Mouse (Mus musculus): ENCODE results near the gene Il20rb. TPM values are rescaled to one million over a fixed set of nuclear protein-coding genes. Genes with fewer than 3 reads are reported as not detected.

Gene Il20rb
- polyA plus RNA-seq, 1 experiment from 2014 or later, result 0.58 TPM

GRCm38 (mm10) chr9:100466743-100467142 lies 19.8 kb downstream of the Il20rb start:
- Histone ChIP-seq H3K36me3 (ENCODE audit: control insufficient read depth, insufficient read depth, low read length) (no peaks in the 10 kb centered on the region), H3K4me1 (ENCODE audit: control insufficient read depth, insufficient read depth, low read length) (no peaks in the 10 kb centered on the region), H3K4me2 (ENCODE audit: low read depth) (no peak overlapping the region), H3K27ac (ENCODE audit: low read depth, low read length) (no peak overlapping the region), H3K9ac (ENCODE audit: low read length) (no peak overlapping the region), H3K9me3 (ENCODE audit: control insufficient read depth, low read length) (no peaks in the 10 kb centered on the region), H3K4me3 (ENCODE audit: low read depth, low read length) (no peak overlapping the region), H3K27me3 (ENCODE audit: control insufficient read depth, insufficient read depth, low read length) (no peaks in the 10 kb centered on the region)
- WGBS, result 83% methylated on average over 3 of the region's 3 CpGs
- DNase-seq (ENCODE audit: low spot score) (no peak), ATAC-seq (ENCODE audit: insufficient read depth, low FRiP score, low TSS enrichment) (no peak)

- ATAC-seq (ENCODE audit: insufficient read depth, low FRiP score, low TSS enrichment), result no peak
- Histone ChIP-seq H3K36me3 (ENCODE audit: control insufficient read depth, insufficient read depth, low read length) (no peaks in the 10 kb centered on the region), H3K9me3 (ENCODE audit: control insufficient read depth, low read length) (no peaks in the 10 kb centered on the region), H3K27ac (ENCODE audit: low read depth, low read length) (no peak overlapping the region), H3K4me1 (ENCODE audit: control insufficient read depth, insufficient read depth, low read length) (no peaks in the 10 kb centered on the region), H3K4me2 (ENCODE audit: low read depth) (no peak overlapping the region), H3K4me3 (ENCODE audit: low read depth, low read length) (no peak overlapping the region), H3K27me3 (ENCODE audit: control insufficient read depth, insufficient read depth, low read length) (no peaks in the 10 kb centered on the region), H3K9ac (ENCODE audit: low read length) (no peak overlapping the region)
- 90% methylated on average over 9 of the region's 9 CpGs for WGBS
- DNase-seq (ENCODE audit: low spot score), result no peak
Observed at GRCm38 (mm10) chr9:100465988-100466387, 20.6 kb downstream of the Il20rb start.

- DNase-seq (ENCODE audit: low spot score), result no peak
- Histone ChIP-seq H3K27ac (ENCODE audit: low read depth, low read length) (no peak overlapping the region), H3K4me1 (ENCODE audit: control insufficient read depth, insufficient read depth, low read length) (no peaks in the 10 kb centered on the region), H3K4me3 (ENCODE audit: low read depth, low read length) (no peak overlapping the region), H3K27me3 (ENCODE audit: control insufficient read depth, insufficient read depth, low read length) (no peaks in the 10 kb centered on the region), H3K36me3 (ENCODE audit: control insufficient read depth, insufficient read depth, low read length) (no peaks in the 10 kb centered on the region), H3K9ac (ENCODE audit: low read length) (no peak overlapping the region), H3K4me2 (ENCODE audit: low read depth) (no peak overlapping the region), H3K9me3 (ENCODE audit: control insufficient read depth, low read length) (no peaks in the 10 kb centered on the region)
- no peak for ATAC-seq (ENCODE audit: insufficient read depth, low FRiP score, low TSS enrichment)
- WGBS, result 97% methylated on average over 5 of the region's 5 CpGs
Observed at GRCm38 (mm10) chr9:100465380-100465779, 21.2 kb downstream of the Il20rb start.

GRCm38 (mm10) chr9:100463771-100464170 lies 22.8 kb downstream of the Il20rb start:
- WGBS, result 77% methylated on average over 2 of the region's 2 CpGs
- ATAC-seq (ENCODE audit: insufficient read depth, low FRiP score, low TSS enrichment), result no peak
- H3K4me1 ChIP-seq (ENCODE audit: control insufficient read depth, insufficient read depth, low read length), result no peaks in the 10 kb centered on the region
- no peaks in the 10 kb centered on the region for H3K27me3 ChIP-seq (ENCODE audit: control insufficient read depth, insufficient read depth, low read length)
- H3K27ac ChIP-seq (ENCODE audit: low read depth, low read length), result no peak overlapping the region
- DNase-seq (ENCODE audit: low spot score), result no peak
- H3K4me2 ChIP-seq (ENCODE audit: low read depth), result no peak overlapping the region
- H3K36me3 ChIP-seq (ENCODE audit: control insufficient read depth, insufficient read depth, low read length), result no peaks in the 10 kb centered on the region; the same call in 1 of the 2 replicates
- H3K4me3 ChIP-seq (ENCODE audit: low read depth, low read length), result no peak overlapping the region
- H3K9ac ChIP-seq (ENCODE audit: low read length), result no peak overlapping the region
- H3K9me3 ChIP-seq (ENCODE audit: control insufficient read depth, low read length), result no peaks in the 10 kb centered on the region

GRCm38 (mm10) chr9:100462098-100462497 lies 24.5 kb downstream of the Il20rb start:
- Histone ChIP-seq H3K4me1 (ENCODE audit: control insufficient read depth, insufficient read depth, low read length) (no peaks in the 10 kb centered on the region), H3K9ac (ENCODE audit: low read length) (no peak overlapping the region), H3K27ac (ENCODE audit: low read depth, low read length) (no peak overlapping the region), H3K27me3 (ENCODE audit: control insufficient read depth, insufficient read depth, low read length) (no peaks in the 10 kb centered on the region), H3K9me3 (ENCODE audit: control insufficient read depth, low read length) (no peaks in the 10 kb centered on the region), H3K36me3 (ENCODE audit: control insufficient read depth, insufficient read depth, low read length) (no peaks in the 10 kb centered on the region; the same call in 1 of the 2 replicates), H3K4me2 (ENCODE audit: low read depth) (no peak overlapping the region), H3K4me3 (ENCODE audit: low read depth, low read length) (no peak overlapping the region)
- WGBS, result 94% methylated on average over 4 of the region's 4 CpGs
- ATAC-seq (ENCODE audit: insufficient read depth, low FRiP score, low TSS enrichment) (no peak), DNase-seq (ENCODE audit: low spot score) (no peak)

- Histone ChIP-seq H3K36me3 (ENCODE audit: control insufficient read depth, insufficient read depth, low read length) (no peaks in the 10 kb centered on the region; the same call in 1 of the 2 replicates), H3K27ac (ENCODE audit: low read depth, low read length) (no peak overlapping the region), H3K4me1 (ENCODE audit: control insufficient read depth, insufficient read depth, low read length) (no peaks in the 10 kb centered on the region), H3K4me2 (ENCODE audit: low read depth) (no peak overlapping the region), H3K9me3 (ENCODE audit: control insufficient read depth, low read length) (no peaks in the 10 kb centered on the region), H3K27me3 (ENCODE audit: control insufficient read depth, insufficient read depth, low read length) (no peaks in the 10 kb centered on the region), H3K4me3 (ENCODE audit: low read depth, low read length) (no peak overlapping the region), H3K9ac (ENCODE audit: low read length) (no peak overlapping the region)
- WGBS, result 89% methylated on average over 9 of the region's 9 CpGs
- ATAC-seq (ENCODE audit: insufficient read depth, low FRiP score, low TSS enrichment), result no peak
- DNase-seq (ENCODE audit: low spot score), result no peak
Observed at GRCm38 (mm10) chr9:100461671-100462070, 24.9 kb downstream of the Il20rb start.

- no peaks in the 10 kb centered on the region for H3K27me3 ChIP-seq (ENCODE audit: control insufficient read depth, insufficient read depth, low read length)
- 94% methylated on average over 9 of the region's 9 CpGs for WGBS
- no peaks in the 10 kb centered on the region for H3K9me3 ChIP-seq (ENCODE audit: control insufficient read depth, low read length)
- H3K36me3 ChIP-seq (ENCODE audit: control insufficient read depth, insufficient read depth, low read length), result no peaks in the 10 kb centered on the region; the same call in 1 of the 2 replicates
- no peak overlapping the region for H3K27ac ChIP-seq (ENCODE audit: low read depth, low read length)
- no peak for ATAC-seq (ENCODE audit: insufficient read depth, low FRiP score, low TSS enrichment)
- no peak overlapping the region for H3K9ac ChIP-seq (ENCODE audit: low read length)
- no peak for DNase-seq (ENCODE audit: low spot score)
- no peak overlapping the region for H3K4me2 ChIP-seq (ENCODE audit: low read depth)
- H3K4me1 ChIP-seq (ENCODE audit: control insufficient read depth, insufficient read depth, low read length), result no peaks in the 10 kb centered on the region
- H3K4me3 ChIP-seq (ENCODE audit: low read depth, low read length), result no peak overlapping the region
Observed at GRCm38 (mm10) chr9:100460203-100460602, 26.4 kb downstream of the Il20rb start.

- no peak overlapping the region for H3K4me3 ChIP-seq (ENCODE audit: low read depth, low read length)
- H3K9ac ChIP-seq (ENCODE audit: low read length), result no peak overlapping the region
- H3K4me1 ChIP-seq (ENCODE audit: control insufficient read depth, insufficient read depth, low read length), result no peaks in the 10 kb centered on the region
- H3K27me3 ChIP-seq (ENCODE audit: control insufficient read depth, insufficient read depth, low read length), result no peaks in the 10 kb centered on the region
- DNase-seq (ENCODE audit: low spot score), result no peak
- no peak overlapping the region for H3K4me2 ChIP-seq (ENCODE audit: low read depth)
- H3K36me3 ChIP-seq (ENCODE audit: control insufficient read depth, insufficient read depth, low read length), result no peaks in the 10 kb centered on the region; the same call in 1 of the 2 replicates
- no peaks in the 10 kb centered on the region for H3K9me3 ChIP-seq (ENCODE audit: control insufficient read depth, low read length)
- WGBS, result 86% methylated on average over 17 of the region's 17 CpGs
- ATAC-seq (ENCODE audit: insufficient read depth, low FRiP score, low TSS enrichment), result no peak
- no peak overlapping the region for H3K27ac ChIP-seq (ENCODE audit: low read depth, low read length)
Observed at GRCm38 (mm10) chr9:100457971-100458681, 28.5 kb downstream of the Il20rb start.

GRCm38 (mm10) chr9:100454664-100454993 lies 32.0 kb downstream of the Il20rb start:
- 14% methylated on average over 9 of the region's 9 CpGs for WGBS
- no peak; the same call in 1 of the 2 replicates for ATAC-seq (ENCODE audit: insufficient read depth, low FRiP score, low TSS enrichment)

More at GRCm38 (mm10) chr9:100454664-100454993, 32.0 kb downstream of the Il20rb start:
- Histone ChIP-seq H3K9me3 (ENCODE audit: control insufficient read depth, low read length) (no peaks in the 10 kb centered on the region), H3K27ac (ENCODE audit: low read depth, low read length) (no peak overlapping the region), H3K4me3 (ENCODE audit: low read depth, low read length) (peak overlapping the region; percentile 26), H3K4me2 (ENCODE audit: low read depth) (peak overlapping the region; percentile 62), H3K4me1 (ENCODE audit: control insufficient read depth, insufficient read depth, low read length) (no peaks in the 10 kb centered on the region), H3K9ac (ENCODE audit: low read length) (peak overlapping the region; percentile 51; the same call in 1 of the 2 replicates), H3K36me3 (ENCODE audit: control insufficient read depth, insufficient read depth, low read length) (no peaks in the 10 kb centered on the region), H3K27me3 (ENCODE audit: control insufficient read depth, insufficient read depth, low read length) (no peaks in the 10 kb centered on the region)
- DNase-seq (ENCODE audit: low spot score), result no peak
